Mouse (Mus musculus) adrenal gland, postnatal 4 days (tissue): ENCODE data around the gene Ciz1. TPM values are rescaled to one million over a fixed set of nuclear protein-coding genes. Genes with fewer than 3 reads are reported as not detected.

Source experiments
- DNase-seq, 2 experiments: peaks; one replicate each; pipeline ENCODE4 v3.0.0; 2021 to 2022; ENCODE audit warnings: low spot score in 2 of 2, mixed read lengths in 2 of 2
- long read RNA-seq, 2 experiments: library from polyadenylated mRNA; stranded (forward); transcript quantifications; one replicate each; pipeline ENCODE4 v2.0.0; 2021
- total RNA-seq, 2 experiments: library from RNA; stranded (reverse); gene quantifications; 2 replicates each; pipeline ENCODE4 v1.2.3; 2021

The Ciz1 gene
- total RNA-seq = 100 to 1,000 TPM in 1 of 2 experiments, 10 to 100 TPM in 1; 97.7 to 106 TPM
- long read RNA-seq, experiment 1, partial matches to known transcripts = 16 of 44 reads
- long read RNA-seq, experiment 1, other reads (novel, unspliced or antisense) = 26 of 44 reads
- long read RNA-seq, experiment 2, partial matches to known transcripts = 36 of 74 reads
- long read RNA-seq, experiment 2, other reads (novel, unspliced or antisense) = 36 of 74 reads

DNA sequence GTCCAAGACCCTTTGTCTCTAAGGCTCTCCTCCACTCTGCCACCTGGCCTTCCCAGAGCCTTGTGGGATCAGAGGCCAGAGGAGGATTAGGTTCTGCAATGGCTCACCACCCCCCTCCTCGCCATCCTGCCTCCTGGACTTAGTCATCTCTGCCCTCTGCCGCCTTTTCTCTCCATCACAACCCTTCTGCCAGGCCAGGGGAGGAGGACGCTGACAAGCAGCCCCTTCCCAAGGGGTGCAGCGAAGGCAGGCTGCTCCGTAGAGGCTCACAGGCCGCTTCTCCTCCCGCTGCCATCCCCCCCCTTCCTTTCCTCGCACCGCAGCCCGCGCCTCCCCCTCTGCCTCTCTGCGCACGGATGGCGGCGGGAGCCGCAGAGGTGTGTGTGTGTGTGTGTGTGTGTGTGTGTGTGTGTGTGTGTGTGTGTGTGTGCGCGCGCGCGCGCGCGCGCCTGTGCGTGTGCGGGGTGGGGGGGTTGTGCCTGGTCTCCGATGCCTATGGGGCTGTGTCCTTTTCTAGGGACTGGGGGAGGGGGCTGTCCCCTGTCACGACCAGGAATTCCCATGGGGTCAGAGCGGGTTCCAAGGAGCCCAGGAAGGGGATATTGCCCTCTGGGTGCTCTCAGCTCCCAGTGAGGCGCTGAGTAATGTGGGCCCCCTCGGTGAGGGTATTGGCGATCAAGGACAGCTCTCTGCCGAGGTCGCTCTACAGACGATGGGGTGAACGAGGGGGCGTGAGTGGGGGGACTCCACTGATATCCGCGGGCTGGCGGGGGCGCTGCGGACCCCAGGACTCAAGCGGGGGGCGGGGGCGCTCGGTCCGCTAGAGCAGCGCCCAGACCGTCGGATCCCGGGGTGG lies at the start of gene Ciz1:
Ciz1 (plus strand) TSS at position 177 of the 856 bp plus-strand sequence.
- no peak for DNase-seq

GRCm38 (mm10) chr2:32302952-32303351 lies 49.2 kb upstream of the Ciz1 start:
- no peak for DNase-seq

- DNase-seq = peak in 1 of 2 experiments; percentile 40
These were observed 47.8 kb upstream of the Ciz1 start for GRCm38 (mm10) chr2:32304145-32304832.

- DNase-seq = no peak
These were observed 46.5 kb upstream of the Ciz1 start for GRCm38 (mm10) chr2:32305668-32306067.

- no peak for DNase-seq
These were observed 46.0 kb upstream of the Ciz1 start for GRCm38 (mm10) chr2:32306176-32306575.

- no peak for DNase-seq
These were observed 44.8 kb upstream of the Ciz1 start for GRCm38 (mm10) chr2:32307247-32307798.

- DNase-seq = no peak
These were observed 44.0 kb upstream of the Ciz1 start for GRCm38 (mm10) chr2:32307941-32308760.

DNA sequence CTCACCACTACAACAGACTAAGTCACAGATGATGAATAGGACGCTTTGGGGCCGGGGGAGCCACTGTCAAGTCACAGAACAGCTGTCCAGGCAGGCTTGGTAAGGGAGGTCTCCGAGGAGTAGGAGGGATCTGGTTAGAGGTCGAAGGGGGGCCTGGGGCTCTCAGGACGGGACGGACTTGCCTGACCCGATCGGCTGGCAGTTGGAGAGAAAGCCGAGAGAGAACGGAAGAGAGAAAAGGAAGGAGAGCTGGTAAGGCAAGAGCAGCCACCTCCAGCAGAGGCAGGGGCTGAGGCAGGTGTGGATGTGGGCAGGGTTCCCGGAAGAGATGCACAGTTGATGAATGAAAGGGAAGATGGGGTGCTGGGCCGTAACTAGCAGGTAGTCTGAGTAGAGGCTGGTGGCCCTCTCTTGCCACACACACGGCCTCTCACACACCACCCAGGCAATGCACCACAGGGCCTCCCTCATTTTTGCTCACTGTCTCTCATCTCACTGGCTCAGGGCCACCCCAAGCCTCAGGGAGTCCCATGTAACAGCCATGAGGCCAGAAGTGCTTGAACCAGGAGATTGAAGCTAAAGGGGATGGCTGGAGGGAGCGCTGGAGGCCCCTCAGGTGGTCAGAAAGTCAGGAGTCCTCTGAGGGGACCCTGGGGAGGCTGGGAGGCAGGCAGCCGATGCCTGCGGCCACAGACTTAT lies 43.1 kb upstream of the Ciz1 start:
- no peak for DNase-seq

GRCm38 (mm10) chr2:32310096-32310845 lies 41.9 kb upstream of the Ciz1 start:
- no peak for DNase-seq

- no peak for DNase-seq
These were observed 40.4 kb upstream of the Ciz1 start for GRCm38 (mm10) chr2:32311443-32312317.

DNA sequence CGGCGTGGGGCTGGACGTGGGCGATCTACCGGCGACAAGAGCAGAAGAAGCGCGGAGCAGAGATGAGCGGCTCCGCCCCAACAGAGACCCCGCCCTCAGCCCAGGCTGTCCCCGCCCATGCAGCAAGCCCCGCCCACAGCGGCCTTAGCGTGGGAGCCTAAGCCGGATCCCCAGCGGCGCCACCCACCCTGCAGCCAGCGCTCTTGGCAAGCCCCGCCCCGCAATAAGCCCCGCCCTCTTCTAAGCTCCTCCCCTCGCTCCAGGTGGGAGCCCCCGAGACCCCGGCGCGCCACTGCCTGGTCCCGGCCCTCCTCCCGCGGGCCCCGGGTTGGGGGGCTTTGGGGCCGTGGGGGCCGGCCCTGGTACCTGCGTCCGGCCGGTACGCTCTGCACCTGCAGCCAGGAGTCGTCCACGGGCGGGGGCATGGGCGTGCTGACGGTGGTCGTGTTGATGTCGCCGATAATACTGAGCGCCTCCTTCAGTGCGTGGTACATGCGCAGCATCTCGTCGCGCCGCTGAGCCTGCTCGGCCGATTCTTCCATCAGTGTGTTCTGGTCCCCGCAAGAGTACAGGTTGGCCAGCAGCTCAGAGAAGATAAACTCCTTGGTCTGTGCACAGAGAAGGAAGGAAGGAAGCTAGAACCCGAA lies 39.7 kb upstream of the Ciz1 start:
- DNase-seq = peak; percentile 71 to 77

DNA sequence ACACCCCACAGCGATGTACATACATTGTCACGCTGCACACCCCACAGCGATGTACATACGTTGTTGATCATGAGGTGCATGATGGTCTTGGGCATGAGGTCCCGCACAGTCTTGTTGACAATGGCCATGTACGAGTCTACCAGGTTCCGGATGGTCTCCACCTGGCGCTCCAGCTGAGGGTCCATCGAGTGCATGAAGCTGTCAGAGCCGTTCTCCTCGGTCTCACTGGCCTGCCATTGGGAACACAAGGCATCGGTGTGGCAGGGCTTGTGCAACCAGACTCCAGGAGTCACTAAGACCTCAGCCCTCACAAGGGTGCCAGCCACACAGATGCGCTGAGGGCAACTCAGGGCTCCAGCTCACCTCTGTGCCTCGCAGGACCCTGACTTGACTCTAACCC lies 37.3 kb upstream of the Ciz1 start:
- DNase-seq = no peak

- no peak for DNase-seq
These were observed 36.4 kb upstream of the Ciz1 start for GRCm38 (mm10) chr2:32315751-32316150.

DNA sequence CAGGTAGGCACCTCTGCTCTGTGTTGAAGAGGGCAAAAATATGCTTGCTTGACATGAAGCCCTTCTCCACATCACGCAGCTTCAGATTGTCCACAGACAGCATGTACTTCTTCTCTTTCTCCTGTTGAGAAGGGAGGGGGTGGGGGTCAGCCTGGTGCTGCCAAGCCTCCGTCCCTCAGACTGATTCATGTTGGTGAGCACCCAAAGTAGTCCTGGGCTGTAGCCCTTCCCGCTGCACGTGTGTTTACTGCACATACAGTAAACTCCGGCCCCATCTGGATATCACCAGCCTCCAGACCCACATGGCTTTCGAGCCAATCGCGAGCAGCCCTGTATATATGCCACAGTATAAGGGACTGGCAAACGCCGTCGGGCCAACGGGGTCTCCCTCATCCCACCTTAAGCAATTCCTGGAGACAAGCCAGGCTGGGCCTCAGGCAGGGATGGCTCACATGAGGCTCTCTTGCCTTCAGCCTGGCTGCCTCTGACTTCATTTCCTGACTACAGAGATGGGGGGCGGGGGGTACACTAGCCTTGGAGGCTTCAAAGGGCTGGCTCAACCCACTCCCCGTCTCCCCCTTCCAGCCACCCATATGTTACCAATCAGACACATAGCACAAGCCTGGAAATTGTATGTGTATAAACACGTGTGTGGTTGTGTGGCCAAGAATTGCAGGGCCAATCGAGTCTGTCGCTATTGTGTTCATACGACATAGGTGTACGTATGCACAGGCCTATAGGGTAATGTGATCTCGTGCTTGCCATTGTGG lies 35.1 kb upstream of the Ciz1 start:
- no peak for DNase-seq

DNA sequence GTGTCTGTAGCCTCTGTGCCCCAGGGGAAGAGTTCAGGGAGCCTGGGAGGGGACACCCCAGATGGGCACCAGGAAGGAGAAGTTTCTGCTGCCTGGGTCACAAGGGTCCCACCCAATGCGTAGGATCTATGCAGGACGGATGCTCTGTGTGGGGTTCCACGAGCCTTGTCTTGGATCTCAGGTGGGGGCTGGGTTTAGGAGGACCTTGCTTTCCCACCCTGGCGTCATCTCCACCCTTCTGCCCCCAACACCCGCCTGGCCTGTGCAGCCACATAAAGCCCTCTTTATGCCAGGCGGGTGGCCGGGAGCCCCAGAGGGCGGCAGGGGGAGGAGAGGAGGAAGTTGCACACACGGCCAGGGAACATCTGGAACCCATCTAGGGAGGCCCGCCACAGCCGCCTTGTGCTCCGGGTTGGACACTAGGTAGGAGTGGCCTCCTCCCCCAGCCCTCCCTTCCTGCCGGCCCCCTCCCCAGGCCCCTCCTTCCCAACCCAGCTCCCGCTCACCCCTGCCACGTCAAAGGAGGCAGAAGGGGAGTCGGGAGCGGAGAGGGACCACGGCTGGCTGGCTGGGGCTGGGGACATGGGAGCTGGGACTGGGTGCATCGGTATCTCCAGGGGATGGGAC lies 34.2 kb upstream of the Ciz1 start:
- DNase-seq = no peak

DNA sequence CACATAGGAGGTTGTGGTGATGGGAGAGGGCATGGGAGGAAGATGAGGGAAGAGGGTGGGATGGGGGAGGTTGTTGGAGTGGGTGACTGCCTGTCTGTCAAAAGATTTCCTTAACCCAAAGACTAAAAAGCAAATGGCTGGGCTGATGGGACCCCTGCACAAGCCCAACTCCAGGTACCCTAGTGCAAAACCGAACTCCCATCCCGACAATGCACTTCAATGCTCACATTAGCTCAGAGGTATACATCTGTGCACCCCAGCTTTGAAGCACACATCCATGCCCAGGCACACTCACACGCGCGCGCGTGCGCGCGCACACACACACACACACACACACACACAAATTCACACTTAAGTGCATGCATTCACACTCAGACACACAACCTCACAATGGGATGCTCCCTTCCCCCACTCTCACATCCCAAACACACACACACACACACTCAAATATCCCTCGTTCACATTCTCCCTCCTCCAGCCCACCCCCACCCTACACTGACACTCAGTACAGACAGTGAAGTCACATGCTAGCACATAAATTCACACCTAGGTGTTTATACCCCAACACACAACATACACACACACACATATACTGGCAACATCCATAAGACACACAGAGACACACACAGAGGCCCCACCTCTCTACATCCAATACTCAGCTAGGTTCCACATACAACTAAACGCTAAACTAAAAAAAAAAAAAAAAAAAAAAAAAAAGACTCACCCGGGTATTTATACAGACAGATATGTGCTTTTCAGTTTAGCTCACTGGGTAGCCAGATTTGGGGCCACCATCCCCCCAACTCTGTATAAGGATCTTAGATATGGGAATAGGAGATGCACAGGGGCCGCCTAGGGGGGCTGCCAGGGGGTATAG lies 33.2 kb upstream of the Ciz1 start:
- DNase-seq = no peak
